Mouse (Mus musculus) lung, embryonic 16.5 days (tissue): ENCODE measurements around the gene Scn4b. TPM values are rescaled to one million over a fixed set of nuclear protein-coding genes. Genes with fewer than 3 reads are reported as not detected.

Experiments
- ATAC-seq: fragments of 200-750 bp; cut with Nextera tagmentation; 2 replicates; pipeline ENCODE4 v1.8.0; 2017; ENCODE audit warnings: low read depth, mild to moderate bottlenecking, moderate library complexity
- H3K27ac ChIP-seq: fragments of 300-500 bp; sonication (generic); 2 replicates; pipeline ENCODE4 v1.5.1; 2014; ENCODE audit warnings: mild to moderate bottlenecking, control low read depth, low read length
- H3K27me3 ChIP-seq: fragments of 300-500 bp; sonication (generic); 2 replicates; pipeline ENCODE4 v1.6.1; 2014; ENCODE audit warnings: low read depth, low read length, mixed read lengths; ENCODE audit not compliant: control insufficient read depth, insufficient read depth
- H3K36me3 ChIP-seq: fragments of 300-500 bp; sonication (generic); 2 replicates; pipeline ENCODE4 v1.6.1; 2014; ENCODE audit warnings: low read length; ENCODE audit not compliant: control insufficient read depth, insufficient read depth
- H3K4me1 ChIP-seq: fragments of 300-500 bp; sonication (generic); replicated peaks from 2 replicates; pipeline ENCODE4 v1.6.1; 2014; ENCODE audit warnings: low read length, mixed read lengths; ENCODE audit not compliant: control insufficient read depth, insufficient read depth
- H3K4me2 ChIP-seq: fragments of 300-500 bp; sonication (generic); 2 replicates; pipeline ENCODE4 v1.6.1; 2014; ENCODE audit warnings: low read depth, low read length, control low read depth
- H3K4me3 ChIP-seq: fragments of 300-500 bp; sonication (generic); 2 replicates; pipeline ENCODE4 v1.5.1; 2014; ENCODE audit warnings: mild to moderate bottlenecking, low read length, control low read depth
- H3K9ac ChIP-seq: fragments of 300-500 bp; sonication (generic); 2 replicates; pipeline ENCODE4 v1.6.1; 2014; ENCODE audit warnings: low read length, control low read depth
- H3K9me3 ChIP-seq: fragments of 300-500 bp; sonication (generic); 2 replicates; pipeline ENCODE4 v1.6.1; 2016; ENCODE audit warnings: low read length; ENCODE audit not compliant: control insufficient read depth
- WGBS: fragments of 180-500 bp; shearing (Covaris S2); extraction: QIAGEN DNeasy Blood & Tissue Kit; methylation state at CpG from one replicate; pipeline ENCODE4 v1.1.7; 2014; 5-methylcytosine and 5-hydroxymethylcytosine counted together
- polyA plus RNA-seq: library from polyadenylated mRNA; unstranded; fragments of >200 nt; fragmentation: Nextera tagmentation; extraction: Ambion mirVana; gene quantifications from 2 replicates; pipeline ENCODE4 v1.2.1, GENCODE M21; 2015

Gene Scn4b
- polyA plus RNA-seq, 1 experiment from 2014 or later: 0.89 TPM

GRCm38 (mm10) chr9:45105596-45106374, 32.4 kb upstream of the Scn4b start:
- Histone ChIP-seq H3K27ac (no peak overlapping the region), H3K9me3 (no peaks in the 10 kb centered on the region), H3K4me1 (no peaks in the 10 kb centered on the region), H3K9ac (no peak overlapping the region), H3K36me3 (no peaks in the 10 kb centered on the region), H3K27me3 (no peaks in the 10 kb centered on the region), H3K4me2 (no peak overlapping the region), H3K4me3 (no peak overlapping the region)
- WGBS: 70% methylated on average over 2 of the region's 2 CpGs
- no peak for ATAC-seq

GRCm38 (mm10) chr9:45115706-45116105, 22.5 kb upstream of the Scn4b start:
- Histone ChIP-seq H3K27ac (no peak overlapping the region), H3K4me2 (peak overlapping the region; percentile 54), H3K4me1 (peaks cover 6% of the 10 kb centered on the region; the same call in 1 of the 2 replicates), H3K9ac (peak overlapping the region; percentile 40; the same call in 1 of the 2 replicates), H3K36me3 (no peaks in the 10 kb centered on the region), H3K4me3 (peak overlapping the region; percentile 35), H3K27me3 (no peaks in the 10 kb centered on the region), H3K9me3 (no peaks in the 10 kb centered on the region)
- WGBS: 4% methylated on average over 14 of the region's 14 CpGs
- ATAC-seq: peak; percentile 67; the same call in 1 of the 2 replicates

- Histone ChIP-seq H3K4me3 (no peak overlapping the region), H3K9me3 (no peaks in the 10 kb centered on the region), H3K27ac (no peak overlapping the region), H3K36me3 (no peaks in the 10 kb centered on the region), H3K4me1 (peaks cover 6% of the 10 kb centered on the region; the same call in 1 of the 2 replicates), H3K27me3 (no peaks in the 10 kb centered on the region), H3K4me2 (no peak overlapping the region), H3K9ac (no peak overlapping the region)
- no peak for ATAC-seq
- whole genome bisulfite sequencing: 54% methylated on average over 9 of the region's 9 CpGs
These were observed 21.4 kb upstream of the Scn4b start for GRCm38 (mm10) chr9:45116819-45117218.

GRCm38 (mm10) chr9:45117741-45118431, 20.3 kb upstream of the Scn4b start, which contains the start of gene Scn2b:
Gene Scn2b, plus strand, starts transcription at chr9:45117782.
- H3K4me1 ChIP-seq: peaks cover 6% of the 10 kb centered on the region; the same call in 1 of the 2 replicates
- peak within 1 kb of the TSS; percentile 41; the same call in 1 of the 2 replicates for H3K27ac ChIP-seq
- H3K4me2 ChIP-seq: peak within 1 kb of the TSS; percentile 58
- no peaks in the 10 kb centered on the region for H3K36me3 ChIP-seq
- H3K4me3 ChIP-seq: peak within 1 kb of the TSS; percentile 61
- no peaks in the 10 kb centered on the region for H3K9me3 ChIP-seq
- 1% methylated on average over 13 of the region's 13 CpGs for WGBS
- no peaks in the 10 kb centered on the region for H3K27me3 ChIP-seq
- peak; percentile 30; the same call in 1 of the 2 replicates for ATAC-seq
- H3K9ac ChIP-seq: peak within 1 kb of the TSS; percentile 63

GRCm38 (mm10) chr9:45118552-45118951, 19.6 kb upstream of the Scn4b start:
- Histone ChIP-seq H3K36me3 (no peaks in the 10 kb centered on the region), H3K4me1 (peaks cover 6% of the 10 kb centered on the region; the same call in 1 of the 2 replicates), H3K4me2 (peak overlapping the region; percentile 58), H3K27me3 (no peaks in the 10 kb centered on the region), H3K9me3 (no peaks in the 10 kb centered on the region), H3K4me3 (peak overlapping the region; percentile 61), H3K27ac (no peak overlapping the region), H3K9ac (peak overlapping the region; percentile 63)
- ATAC-seq: no peak
- WGBS: 24% methylated on average over 10 of the region's 10 CpGs

- Histone ChIP-seq H3K27ac (no peak overlapping the region), H3K27me3 (no peaks in the 10 kb centered on the region), H3K4me2 (no peak overlapping the region), H3K9me3 (no peaks in the 10 kb centered on the region), H3K4me1 (peaks cover 6% of the 10 kb centered on the region; the same call in 1 of the 2 replicates), H3K4me3 (no peak overlapping the region), H3K9ac (no peak overlapping the region), H3K36me3 (no peaks in the 10 kb centered on the region)
- WGBS: 93% methylated on average over 8 of the region's 8 CpGs
- no peak for ATAC-seq
These were observed 18.8 kb upstream of the Scn4b start for GRCm38 (mm10) chr9:45119316-45119953.

- Histone ChIP-seq H3K36me3 (no peaks in the 10 kb centered on the region), H3K9me3 (no peaks in the 10 kb centered on the region), H3K4me3 (no peak overlapping the region), H3K4me2 (no peak overlapping the region), H3K27me3 (no peaks in the 10 kb centered on the region), H3K9ac (no peak overlapping the region), H3K4me1 (peaks cover 6% of the 10 kb centered on the region; the same call in 1 of the 2 replicates), H3K27ac (no peak overlapping the region)
- 82% methylated on average over 14 of the region's 14 CpGs for WGBS
- ATAC-seq: no peak
These were observed 18.2 kb upstream of the Scn4b start for GRCm38 (mm10) chr9:45119954-45120530.

- no peak overlapping the region for H3K9ac ChIP-seq
- H3K27me3 ChIP-seq: no peaks in the 10 kb centered on the region
- WGBS: 80% methylated on average over 6 of the region's 6 CpGs
- no peak for ATAC-seq
- H3K9me3 ChIP-seq: no peaks in the 10 kb centered on the region
- H3K4me2 ChIP-seq: no peak overlapping the region
- no peaks in the 10 kb centered on the region for H3K36me3 ChIP-seq
- H3K4me1 ChIP-seq: peaks cover 6% of the 10 kb centered on the region; the same call in 1 of the 2 replicates
- no peak overlapping the region for H3K4me3 ChIP-seq
- no peak overlapping the region for H3K27ac ChIP-seq
These were observed 17.6 kb upstream of the Scn4b start for GRCm38 (mm10) chr9:45120567-45120966.
